Mouse (Mus musculus) cerebellum, postnatal 25 days (tissue): ENCODE measurements at regions not wholly inside any gene's neighbourhood (a gene's known extent, or its start where the extent isn't known, plus 50 kb on each side); places are given as distances from the start of the nearest gene placed in this dataset.

ENCODE experiments used
- DNase-seq, 2 experiments: peaks; one replicate each; pipeline ENCODE4 v3.0.0; 2021; ENCODE audit warnings: mixed read lengths in 2 of 2

GRCm38 (mm10) chrX:4440381-4440780, 69.9 kb downstream of the Btbd35f17 start:
- peak in 1 of 2 experiments; percentile 1 for DNase-seq
